Mouse (Mus musculus) T-helper 1 cell (primary cell): ENCODE data around the gene Rps6ka4.

Source experiments
- in situ Hi-C: fragments of 300-600 bp; cut with MboI, MseI; formaldehyde crosslinking; loops from one replicate; pipeline ENCODE4 v1.15.1; 2025; ENCODE audit warnings: high pct_unique_total_duplicates

The Rps6ka4 gene

GRCm38 (mm10) chr19:6840475-6841291 is at the start of gene Rps6ka4:
Gene Rps6ka4 (minus strand): TSS chr19:6840636.
- in situ Hi-C loops, result loop anchor here (25.0 kb wide), 1 partner anchor 428 kb away; the partner anchor contains the start of gene Nrxn2

DNA sequence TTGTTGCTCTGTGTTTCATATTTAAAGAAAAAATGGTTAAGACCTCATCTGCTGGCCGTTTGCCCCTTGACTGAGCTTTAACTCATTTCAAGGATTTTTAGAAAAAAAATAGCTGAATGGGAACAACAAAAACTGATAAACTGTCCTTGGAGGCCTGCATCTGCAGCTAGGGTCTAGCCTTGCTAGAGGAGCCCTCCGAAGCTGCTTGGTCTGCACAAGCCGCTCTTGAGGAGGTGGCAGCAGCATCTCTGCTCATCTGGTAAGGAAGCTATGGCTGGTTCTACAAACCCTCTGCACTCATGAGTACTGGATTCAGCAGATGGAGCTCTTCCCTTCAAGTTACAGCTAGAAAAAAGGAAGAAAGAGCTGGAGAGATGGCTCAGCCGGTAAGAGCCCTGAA is 37.5 kb upstream of the Rps6ka4 start:
- in situ Hi-C loops, result no loop called here

GRCm38 (mm10) chr19:6876799-6877198 is 36.4 kb upstream of the Rps6ka4 start:
- in situ Hi-C loops, result no loop called here

- in situ Hi-C loops, result no loop called here
These were observed 35.4 kb upstream of the Rps6ka4 start for GRCm38 (mm10) chr19:6875834-6876233.

- in situ Hi-C loops, result no loop called here
These were observed 33.8 kb upstream of the Rps6ka4 start for GRCm38 (mm10) chr19:6874257-6874656.

DNA sequence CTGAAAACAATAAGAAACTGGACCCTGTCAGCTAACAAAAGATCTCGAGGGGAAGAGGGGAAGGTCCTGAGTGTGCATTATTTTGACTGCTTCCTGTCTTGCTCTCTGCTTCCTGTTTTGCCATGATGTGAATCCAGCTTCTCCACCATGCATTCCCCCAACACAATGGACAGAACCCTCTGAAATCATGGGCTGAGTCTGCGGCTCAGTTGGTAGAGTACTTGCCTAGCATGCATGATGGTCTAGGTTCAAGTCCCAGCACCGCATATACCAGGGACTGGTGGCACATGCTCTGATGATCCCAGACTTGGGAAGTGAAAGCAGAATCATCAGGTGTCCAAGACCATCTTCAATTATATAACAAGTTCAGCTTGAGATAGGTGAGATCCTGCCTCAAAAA is 32.3 kb upstream of the Rps6ka4 start:
- in situ Hi-C loops, result no loop called here

DNA sequence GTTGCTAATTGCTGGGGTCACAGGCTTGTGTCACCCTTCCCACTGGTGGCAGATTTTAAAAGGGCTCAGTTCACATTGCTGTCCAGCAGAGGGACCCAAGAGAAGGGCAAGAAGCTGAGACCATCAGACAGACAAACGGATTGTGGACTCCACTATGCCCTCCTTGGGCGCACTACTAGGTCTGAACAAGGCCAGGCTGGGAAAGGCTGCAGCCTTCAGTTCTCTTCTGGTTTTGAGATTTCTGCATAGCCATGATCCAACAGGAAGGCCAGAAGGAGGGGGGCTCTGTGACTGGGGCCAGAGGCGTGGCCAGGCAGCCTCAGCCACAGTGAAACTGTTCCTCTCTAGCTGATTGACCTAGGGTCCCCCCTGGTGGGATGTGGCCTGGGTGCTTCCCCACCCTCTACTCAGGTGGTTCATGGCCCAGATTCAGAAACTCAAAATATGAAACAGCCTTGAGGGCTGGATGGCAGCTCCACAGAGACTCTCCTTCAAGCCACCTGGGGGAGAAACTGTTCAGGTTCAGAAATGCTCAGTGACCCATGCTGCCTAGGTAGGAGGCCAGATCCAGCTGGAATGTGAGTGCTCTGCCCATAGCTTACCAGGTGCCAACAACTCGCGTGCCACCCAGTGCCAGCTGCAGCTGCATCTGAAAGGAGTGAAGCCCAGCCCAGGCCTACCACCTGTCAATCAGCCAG is 31.3 kb upstream of the Rps6ka4 start:
- in situ Hi-C loops, result no loop called here

DNA sequence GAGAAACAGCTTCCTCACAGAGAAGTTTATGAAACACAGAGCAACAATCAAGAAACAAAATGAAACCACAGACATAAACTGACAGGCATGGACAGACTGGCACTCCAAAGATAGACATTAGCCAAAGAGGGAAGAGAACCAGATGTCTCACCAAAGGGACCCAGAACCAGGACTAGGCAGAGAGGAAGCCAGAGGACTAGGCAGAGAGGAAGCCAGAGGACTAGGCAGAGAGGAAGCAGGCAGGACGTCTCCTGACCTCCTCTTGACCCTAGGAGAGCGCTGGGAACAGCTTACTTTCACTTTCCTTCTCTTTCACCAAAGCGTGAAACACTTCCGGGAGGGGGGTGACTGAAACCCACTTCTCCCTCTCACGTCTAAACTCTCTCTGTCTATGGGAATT is 28.9 kb upstream of the Rps6ka4 start:
- in situ Hi-C loops, result no loop called here

DNA sequence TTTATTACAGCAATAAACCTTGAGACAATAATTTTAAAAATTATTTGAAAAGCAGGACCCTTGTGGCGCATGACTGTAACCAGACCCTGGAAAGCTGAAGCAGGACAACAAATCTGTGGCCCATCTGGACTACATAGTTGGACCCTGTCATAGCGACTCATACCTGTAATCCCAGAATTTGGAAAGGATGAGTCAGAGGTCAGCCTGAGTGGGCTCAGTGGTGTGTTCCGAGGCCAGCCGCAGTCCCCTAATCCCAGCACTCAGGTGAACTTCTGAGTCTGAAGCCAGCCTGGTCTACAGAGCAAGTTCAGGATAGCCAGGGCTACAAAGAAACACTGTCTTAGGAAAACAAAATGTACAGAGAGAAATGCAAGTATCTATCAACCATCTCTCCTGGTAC is 21.0 kb upstream of the Rps6ka4 start:
- in situ Hi-C loops, result no loop called here

- in situ Hi-C loops, result no loop called here
These were observed 20.3 kb upstream of the Rps6ka4 start for GRCm38 (mm10) chr19:6860706-6861105.

DNA sequence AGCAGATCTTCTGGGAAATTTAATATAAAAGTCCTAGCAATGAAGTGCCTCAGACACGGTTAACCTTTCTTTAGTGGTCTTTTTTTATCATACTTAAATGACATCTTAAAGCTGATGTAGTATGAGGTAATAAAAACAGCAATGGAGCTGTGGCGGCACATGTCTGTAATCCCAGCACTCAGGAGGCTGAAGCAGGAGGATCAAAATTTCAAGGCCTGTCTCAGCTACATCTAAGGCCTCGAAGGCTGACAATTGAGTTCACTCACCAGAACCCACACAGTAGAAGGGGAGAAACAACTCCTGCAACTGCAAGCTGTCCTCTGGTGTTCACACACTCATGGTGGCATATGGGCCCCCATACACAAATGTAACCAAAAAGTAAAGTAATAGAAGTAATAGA is 19.5 kb upstream of the Rps6ka4 start:
- in situ Hi-C loops, result loop anchor here (5.0 kb wide), 2 partner anchors 42 to 162 kb away; no protein-coding TSS in a partner anchor

GRCm38 (mm10) chr19:6859032-6859651 is 18.7 kb upstream of the Rps6ka4 start:
- in situ Hi-C loops, result loop anchor here (5.0 kb wide), 2 partner anchors 43 to 163 kb away; no protein-coding TSS in a partner anchor

DNA sequence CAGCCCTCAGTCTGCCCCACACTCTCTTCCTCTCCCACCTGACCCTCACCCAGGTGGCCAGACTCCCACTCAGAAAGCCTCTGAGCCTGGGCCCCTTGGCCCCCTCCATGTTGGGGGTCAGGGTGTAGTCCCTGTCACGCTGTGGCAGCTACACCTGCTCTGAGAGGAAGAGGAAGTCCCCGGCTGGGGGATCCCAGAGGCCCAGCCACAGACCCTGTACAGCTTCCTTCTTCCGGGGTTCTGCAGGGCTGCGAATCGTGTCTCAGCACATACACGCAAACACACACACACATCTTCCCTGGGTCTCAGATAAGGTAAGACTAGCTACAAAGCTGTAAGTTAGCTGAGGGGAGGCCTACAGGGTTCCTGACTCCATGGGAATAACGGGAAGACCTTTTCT is 17.6 kb upstream of the Rps6ka4 start, which contains the start of gene Ccdc88b:
TSS of gene Ccdc88b (minus strand) at position 181 of the 400 bp plus-strand sequence.
- in situ Hi-C loops, result loop anchor here (5.0 kb wide), 2 partner anchors 44 to 164 kb away; no protein-coding TSS in a partner anchor

GRCm38 (mm10) chr19:6857391-6858005 is 17.1 kb upstream of the Rps6ka4 start:
- in situ Hi-C loops, result loop anchor here (5.0 kb wide), 2 partner anchors 45 to 165 kb away; no protein-coding TSS in a partner anchor

GRCm38 (mm10) chr19:6857003-6857360 is 16.5 kb upstream of the Rps6ka4 start:
- in situ Hi-C loops, result loop anchor here (5.0 kb wide), 2 partner anchors 45 to 165 kb away; no protein-coding TSS in a partner anchor

DNA sequence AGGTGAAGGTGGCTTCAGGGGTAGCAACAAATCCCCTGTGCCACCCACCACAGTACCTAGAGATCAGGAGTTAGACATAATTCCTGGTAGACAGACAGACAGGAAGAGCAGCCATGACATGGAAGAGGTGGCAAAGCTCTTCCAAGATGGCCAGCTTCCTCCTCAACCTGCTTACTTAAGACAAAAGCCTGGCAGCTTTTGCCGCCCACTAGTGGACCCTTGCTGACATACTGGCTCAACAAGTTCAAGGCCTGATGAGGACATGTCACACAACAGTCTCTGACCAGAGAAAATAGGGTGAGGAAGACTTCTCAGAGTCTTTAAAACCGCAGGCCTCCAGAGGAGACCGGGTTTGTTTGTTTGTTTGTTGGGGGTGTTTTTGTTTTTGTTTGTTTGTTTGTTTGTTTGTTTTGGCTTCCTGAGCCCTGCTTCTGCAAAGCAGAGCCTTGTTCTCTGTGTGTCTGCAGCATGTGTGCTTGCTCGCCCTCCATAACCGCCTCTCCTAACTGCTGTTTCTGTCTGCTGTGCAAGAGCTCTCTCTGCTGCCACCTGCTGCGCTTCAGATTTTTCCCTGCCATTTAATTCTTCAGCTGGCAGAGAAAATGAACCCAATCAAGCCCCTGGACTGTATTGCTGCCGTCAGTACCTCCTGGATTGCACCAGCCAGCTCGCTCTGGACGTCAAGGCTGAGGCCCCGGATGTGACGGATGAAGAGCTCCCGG is 16.0 kb upstream of the Rps6ka4 start:
- in situ Hi-C loops, result loop anchor here (5.0 kb wide), 2 partner anchors 46 to 166 kb away; no protein-coding TSS in a partner anchor

DNA sequence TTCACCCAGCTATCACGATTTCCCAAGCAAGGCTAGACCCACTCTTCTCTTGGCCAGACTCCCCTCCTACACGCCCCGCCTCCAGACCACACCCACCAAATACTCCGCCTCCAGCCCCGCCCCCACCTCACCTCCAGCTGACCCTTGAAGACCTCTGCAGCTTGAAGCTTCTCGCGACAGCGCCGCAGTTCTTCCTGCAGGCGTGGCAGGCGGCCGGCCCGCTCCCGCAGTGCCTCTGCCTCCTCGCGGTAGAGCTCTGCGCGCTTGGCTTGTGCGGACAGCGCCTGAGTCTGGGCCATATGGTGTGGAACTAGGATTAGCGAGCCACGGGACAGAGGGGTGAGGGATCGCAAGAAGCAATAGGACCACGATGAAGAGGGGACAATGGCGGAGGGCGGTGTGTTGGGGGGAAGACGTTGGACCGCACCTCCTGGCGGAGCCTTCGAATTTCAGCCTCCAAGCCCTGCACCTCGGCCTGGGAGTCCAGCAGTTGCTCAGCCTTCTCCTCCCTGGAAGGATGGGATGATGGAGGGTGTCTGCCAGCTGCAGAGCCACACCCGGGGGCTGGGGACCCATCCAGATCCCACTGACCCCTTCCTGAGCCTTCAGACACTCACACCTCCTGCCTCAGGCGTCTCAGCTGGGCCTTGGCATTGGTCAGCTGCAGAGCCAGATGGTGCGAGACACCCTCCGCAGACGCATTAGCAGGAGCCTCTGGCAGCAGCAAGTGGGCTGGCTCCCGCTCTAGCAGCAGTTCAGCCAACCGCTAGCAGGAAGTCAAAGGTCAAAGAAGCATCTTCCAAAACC is 15.0 kb upstream of the Rps6ka4 start:
- in situ Hi-C loops, result loop anchor here (5.0 kb wide), 2 partner anchors 47 to 167 kb away; no protein-coding TSS in a partner anchor

DNA sequence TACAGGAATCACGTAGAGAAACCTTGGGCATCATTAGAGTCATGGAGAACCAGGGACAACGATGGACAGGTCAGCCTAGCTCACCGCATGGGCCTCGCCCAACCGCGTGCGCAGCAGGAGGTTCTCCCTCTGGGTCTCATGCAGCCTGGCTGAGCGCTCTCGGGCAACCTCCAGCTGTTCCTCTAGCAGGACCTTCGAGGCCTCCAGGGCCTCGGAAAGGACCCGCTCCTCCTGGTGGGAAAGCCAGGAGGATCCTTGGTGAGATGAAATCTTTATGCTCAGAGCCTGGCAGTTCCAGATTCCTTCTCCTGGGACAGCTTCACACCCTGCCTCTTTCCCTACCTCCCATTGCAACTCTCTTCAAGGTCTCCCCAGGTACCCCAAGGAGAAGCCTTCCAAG is 14.2 kb upstream of the Rps6ka4 start:
- in situ Hi-C loops, result loop anchor here (5.0 kb wide), 2 partner anchors 48 to 168 kb away; no protein-coding TSS in a partner anchor

DNA sequence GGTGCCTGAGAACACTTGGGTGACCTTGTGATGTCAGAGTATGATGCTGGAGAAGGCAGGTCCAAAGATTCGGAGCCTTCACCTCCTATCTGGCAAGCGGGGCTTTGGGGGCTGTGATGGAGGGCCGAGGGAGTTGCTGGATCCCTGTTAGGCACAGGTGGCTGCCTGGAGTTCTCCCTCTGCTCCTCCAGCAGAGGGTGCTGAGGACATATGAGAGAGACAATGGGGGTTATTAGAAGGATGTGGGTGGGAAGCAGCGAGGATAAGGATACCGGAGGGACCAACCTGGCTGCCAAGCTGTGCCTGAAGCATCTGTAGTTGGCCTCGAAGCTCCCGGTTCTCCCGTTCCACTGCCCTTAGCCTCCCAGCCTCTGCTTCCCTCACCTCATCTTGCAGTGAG is 13.5 kb upstream of the Rps6ka4 start:
- in situ Hi-C loops, result no loop called here
